Mouse (Mus musculus) monocyte, adult 5-6 weeks (primary cell): Measurements from ENCODE around the gene Rnf4. TPM values are rescaled to one million over a fixed set of nuclear protein-coding genes. Genes with fewer than 3 reads are reported as not detected.

ENCODE experiments used
- ATAC-seq: fragments of 153-309, 156-312 bp; replicated peaks from 2 replicates; pipeline ENCODE4 v1.8.0; 2017; ENCODE audit warnings: mild to moderate bottlenecking; ENCODE audit not compliant: low TSS enrichment, insufficient number of reproducible peaks, severe bottlenecking, poor library complexity, low FRiP score
- total RNA-seq: library from RNA; stranded (forward); fragments of 200-1000, 200-491, 200-594 nt; gene quantifications from 3 replicates; pipeline ENCODE4 v1.2.3, GENCODE M21; 2017

The Rnf4 gene
- 155 to 183 TPM (median 179 TPM) in 3 replicates for total RNA-seq

DNA sequence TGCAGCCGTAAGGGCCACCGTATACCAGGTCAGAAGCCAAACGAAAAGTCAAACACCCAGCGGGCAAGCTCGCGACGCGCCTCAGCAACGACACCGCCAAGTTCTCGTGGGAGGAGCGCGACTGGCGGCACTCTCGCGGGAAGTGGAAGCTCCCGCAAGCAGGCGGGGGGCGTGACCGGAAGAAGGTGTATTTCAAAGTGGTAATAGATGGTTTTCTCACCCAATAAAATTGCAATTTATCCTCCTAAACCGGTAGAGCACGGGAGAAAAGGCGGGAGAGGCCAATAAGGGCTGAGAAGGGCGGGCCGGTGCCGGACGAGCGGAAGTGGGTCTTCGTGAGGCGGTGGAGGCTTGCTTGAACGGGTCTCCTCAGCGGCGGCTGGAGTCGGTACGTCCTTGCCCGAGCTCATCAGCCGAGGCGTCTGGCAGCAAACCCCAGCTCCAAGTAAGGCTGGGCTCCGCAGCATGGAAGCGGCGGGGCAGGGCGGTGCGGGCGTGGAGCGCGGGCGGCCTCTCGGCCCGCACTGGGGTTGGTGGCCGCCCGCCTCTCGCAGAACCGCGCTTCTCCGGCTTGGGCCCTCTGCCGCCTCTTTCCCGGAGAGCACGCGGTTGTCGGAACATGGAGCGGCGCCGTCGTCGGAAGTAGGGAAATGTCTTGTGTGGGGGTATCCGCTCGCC is at the start of gene Rnf4:
Gene Rnf4 (plus strand): TSS at position 193 of the 678 bp plus-strand sequence.
- ATAC-seq: peak; percentile 95

DNA sequence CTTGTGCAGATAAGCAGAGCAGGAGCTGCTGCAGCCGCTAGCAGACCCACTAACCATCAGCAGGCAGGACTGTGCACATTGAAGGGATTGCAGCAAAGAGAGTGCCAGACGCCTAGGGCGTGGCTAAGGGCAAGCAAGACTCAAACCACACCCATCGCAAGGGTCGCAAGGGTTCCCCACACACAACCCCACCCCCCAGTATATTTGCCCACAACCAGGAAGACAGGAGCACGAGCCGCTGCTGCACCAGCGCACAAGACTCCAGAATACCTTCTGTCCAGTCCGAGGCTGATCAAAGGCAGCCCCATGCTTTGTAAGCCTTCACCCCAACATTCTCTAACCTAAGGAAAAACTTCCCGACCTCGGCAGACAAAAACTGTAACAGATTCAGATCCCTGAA is 49.6 kb upstream of the Rnf4 start:
- ATAC-seq: no peak

- ATAC-seq: peak; percentile 23; the same call in 1 of the 2 replicates
These were observed 48.9 kb upstream of the Rnf4 start for GRCm38 (mm10) chr5:34287001-34287837.

- ATAC-seq: no peak
These were observed 48.3 kb upstream of the Rnf4 start for GRCm38 (mm10) chr5:34287838-34288145.

DNA sequence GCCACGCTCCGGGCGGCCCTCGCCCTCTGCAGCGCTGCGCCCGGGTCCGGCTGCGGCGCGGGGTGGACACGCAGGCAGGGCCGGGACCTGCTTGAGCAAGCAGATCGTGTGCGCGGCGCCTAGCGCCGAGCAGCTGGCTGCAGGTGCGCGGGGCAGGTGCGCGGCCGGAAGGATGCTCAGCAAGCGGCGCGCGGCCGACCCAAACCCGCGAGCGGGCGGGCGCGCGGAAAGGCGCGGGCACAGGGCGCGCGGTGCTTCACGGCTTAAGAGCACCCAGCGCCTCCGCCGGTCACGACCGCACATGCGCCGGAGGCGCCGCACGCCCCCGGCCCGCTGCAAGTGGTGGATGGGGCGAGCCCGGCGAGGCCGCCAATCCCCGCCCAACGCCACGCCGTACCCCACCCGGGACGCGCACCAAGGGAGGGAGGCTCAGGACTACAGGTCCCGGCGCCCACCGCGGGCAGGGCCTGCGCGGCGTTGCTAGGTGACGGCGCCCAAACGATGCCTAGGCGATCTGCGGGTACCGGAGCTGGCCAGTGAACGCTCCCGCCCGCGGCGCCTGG is 47.9 kb upstream of the Rnf4 start, which contains the start of the genes Zfyve28 and Cfap99:
Gene Zfyve28 (minus strand): TSS at position 296 of the 563 bp plus-strand sequence.
Gene Cfap99 (plus strand): TSS at position 447 of the 563 bp plus-strand sequence.
- no peak for ATAC-seq

DNA sequence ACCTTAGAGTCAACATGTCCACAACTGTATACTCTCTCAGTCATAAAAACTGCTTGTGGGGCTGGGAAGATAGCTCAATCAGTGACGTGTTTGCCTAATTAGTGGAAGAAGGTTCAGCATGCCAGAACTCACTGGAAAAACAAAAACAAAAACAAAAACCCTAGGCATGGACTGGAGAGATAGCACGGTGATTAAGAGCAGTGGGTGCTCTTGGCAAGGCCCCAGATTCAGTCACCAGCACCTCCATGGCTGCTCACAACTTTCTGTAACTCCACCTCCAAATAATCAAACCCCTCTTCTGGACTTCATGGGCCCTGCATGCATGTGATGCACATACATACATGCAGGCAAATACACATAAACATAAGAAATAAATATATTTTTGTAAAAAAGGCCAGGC is 46.8 kb upstream of the Rnf4 start:
- ATAC-seq: no peak

GRCm38 (mm10) chr5:34293363-34293762 is 42.7 kb upstream of the Rnf4 start:
- no peak for ATAC-seq

DNA sequence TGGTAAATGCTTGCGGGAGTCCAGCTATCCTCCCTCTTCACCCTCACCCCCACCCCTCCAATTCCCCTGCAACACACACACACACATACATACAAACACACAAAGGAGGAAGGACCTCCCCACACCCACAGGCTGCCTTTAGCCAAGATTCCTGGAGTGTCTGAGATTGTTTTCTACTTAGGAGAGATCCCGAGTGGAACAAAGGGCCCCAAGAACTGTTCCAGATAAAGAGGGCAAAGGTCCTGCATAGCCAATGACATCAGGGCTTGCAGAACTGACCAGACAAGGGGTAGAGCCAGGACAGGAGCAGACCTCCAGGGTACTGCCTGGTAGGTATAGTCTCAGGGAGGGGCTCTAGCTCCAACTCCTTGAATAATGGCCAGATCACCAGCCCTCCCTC is 41.4 kb upstream of the Rnf4 start:
- no peak for ATAC-seq

DNA sequence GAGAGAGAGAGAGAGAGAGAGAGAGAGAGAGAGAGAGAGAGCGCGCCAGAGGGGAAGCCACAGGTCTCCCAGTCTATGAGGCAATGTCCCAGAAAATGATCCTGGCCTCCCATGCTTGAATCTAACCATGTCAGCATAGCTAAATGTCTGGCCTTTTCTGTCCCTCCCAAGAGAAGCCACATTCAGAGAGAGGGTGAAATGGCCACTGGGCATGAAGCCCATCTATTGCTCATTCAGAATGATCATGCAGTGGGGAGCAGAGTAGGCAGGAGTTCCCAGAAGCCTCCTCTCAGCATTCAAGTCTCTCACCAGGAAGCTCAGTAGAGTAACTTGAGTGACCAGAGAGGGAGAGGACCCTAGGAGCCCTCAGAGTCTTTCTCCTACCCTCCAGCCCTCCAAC is 40.9 kb upstream of the Rnf4 start:
- ATAC-seq: no peak

- ATAC-seq: no peak
These were observed 38.0 kb upstream of the Rnf4 start for GRCm38 (mm10) chr5:34298061-34298460.

DNA sequence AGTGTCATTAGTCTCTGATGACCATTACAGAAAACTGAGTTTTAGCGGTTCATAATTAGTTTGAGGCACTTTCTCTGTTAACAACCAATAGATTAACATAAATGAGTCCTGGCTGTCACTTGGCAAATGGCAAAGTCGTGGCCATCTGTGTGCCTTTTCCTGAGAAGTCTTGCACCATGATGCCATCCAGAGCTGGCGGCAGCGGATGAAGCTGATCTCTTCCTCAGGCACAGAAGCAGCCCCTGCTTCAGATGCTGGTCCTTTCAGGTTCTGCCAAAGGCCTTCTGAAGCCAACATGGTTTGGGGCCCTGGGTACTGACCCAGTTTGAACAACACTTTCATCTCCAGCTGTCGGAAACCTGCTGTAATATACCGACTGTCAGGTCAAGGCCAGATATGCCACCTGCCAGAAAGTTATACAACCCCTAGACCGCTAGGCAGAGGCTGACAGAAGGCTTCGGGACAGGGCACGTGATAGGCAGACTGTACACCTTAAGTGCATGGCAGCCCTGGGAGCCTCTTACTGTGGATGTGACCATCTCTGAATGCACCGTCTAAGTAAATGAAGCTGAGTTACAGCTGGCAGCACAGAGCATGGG is 37.1 kb upstream of the Rnf4 start:
- ATAC-seq: no peak

- no peak for ATAC-seq
These were observed 33.7 kb upstream of the Rnf4 start for GRCm38 (mm10) chr5:34302377-34302776.

GRCm38 (mm10) chr5:34309016-34309415 is 27.1 kb upstream of the Rnf4 start:
- ATAC-seq: no peak

GRCm38 (mm10) chr5:34319491-34320034 is 16.5 kb upstream of the Rnf4 start:
- ATAC-seq: no peak

DNA sequence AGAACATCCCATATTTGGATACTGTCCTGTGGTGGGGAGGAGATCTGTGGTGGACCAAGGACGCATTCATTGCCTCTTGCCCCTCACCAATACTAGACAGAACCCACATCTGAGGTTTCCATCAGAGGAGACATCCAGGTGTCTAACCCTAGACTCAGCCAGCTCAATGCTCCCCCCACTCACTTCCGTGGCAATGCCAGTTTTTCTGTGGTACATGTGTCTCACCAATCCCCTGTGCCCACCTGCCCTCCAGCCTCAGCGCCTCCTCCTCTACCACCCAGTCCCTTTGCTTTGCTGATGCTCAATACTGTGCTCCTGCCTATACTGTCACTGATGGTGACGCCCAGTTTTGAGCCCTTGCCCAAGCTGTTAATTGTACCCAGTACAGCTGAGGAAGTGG is 14.9 kb upstream of the Rnf4 start:
- no peak for ATAC-seq

- ATAC-seq: no peak
These were observed 10.8 kb upstream of the Rnf4 start for GRCm38 (mm10) chr5:34325286-34325685.

GRCm38 (mm10) chr5:34326249-34326691 is 9.8 kb upstream of the Rnf4 start:
- no peak for ATAC-seq

DNA sequence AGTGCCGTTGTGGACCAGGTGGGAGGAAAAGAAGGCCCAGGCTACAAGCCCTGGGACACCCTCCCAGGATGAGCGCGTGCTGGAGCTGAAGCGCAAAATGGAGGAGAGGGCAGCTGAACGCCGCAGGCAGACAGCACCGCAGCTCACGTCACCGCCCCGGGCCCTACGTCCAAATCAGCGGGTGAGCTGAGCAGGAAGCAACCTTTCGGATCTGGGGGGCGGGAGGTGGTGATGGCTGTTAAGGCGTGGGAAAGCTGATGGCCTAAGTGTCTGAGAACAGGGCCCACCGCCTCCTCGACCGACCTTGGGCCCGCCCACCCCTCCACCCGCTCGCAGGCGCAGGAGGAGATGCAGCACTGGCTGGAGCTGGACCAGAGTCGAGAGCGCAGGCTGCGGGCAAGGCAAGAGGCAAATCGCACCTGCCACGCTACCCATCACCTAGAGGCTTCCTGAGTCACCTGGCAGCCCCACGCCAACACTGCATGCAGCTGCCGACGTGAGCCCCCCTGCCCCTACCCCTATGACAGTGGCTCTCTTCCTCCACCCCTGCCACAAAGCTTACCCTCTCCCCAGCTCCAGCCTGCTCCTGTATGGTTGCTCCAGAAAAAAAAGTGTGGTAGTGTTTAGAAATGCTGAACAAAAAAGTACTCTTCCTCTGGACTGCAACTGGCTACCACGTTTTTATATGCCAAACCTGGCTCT is 9.1 kb upstream of the Rnf4 start:
- no peak for ATAC-seq

- ATAC-seq: no peak
These were observed 6.0 kb upstream of the Rnf4 start for GRCm38 (mm10) chr5:34330136-34330535.
